Mouse (Mus musculus) neural tube, embryonic 13.5 days (tissue): ENCODE measurements around the gene Fam198a. TPM values are rescaled to one million over a fixed set of nuclear protein-coding genes. Genes with fewer than 3 reads are reported as not detected.
A peak's percentile ranks its signal among the peaks of the same experiment; 100 is the strongest.

ENCODE experiments used
- ATAC-seq: fragments of 200-750 bp; cut with Nextera tagmentation; 2 replicates; pipeline ENCODE4 v1.8.0; 2017; ENCODE audit warnings: low read depth, mild to moderate bottlenecking, moderate TSS enrichment, moderate library complexity
- H3K27ac ChIP-seq: fragments of 300-500 bp; sonication (generic); replicated peaks from 2 replicates; pipeline ENCODE4 v1.5.1; 2015; ENCODE audit warnings: moderate library complexity, mild to moderate bottlenecking, inconsistent platforms
- H3K27me3 ChIP-seq: fragments of 300-500 bp; sonication (generic); 2 replicates; pipeline ENCODE4 v1.6.1; 2015; ENCODE audit warnings: mild to moderate bottlenecking, inconsistent platforms
- H3K36me3 ChIP-seq: fragments of 300-500 bp; sonication (generic); 2 replicates; pipeline ENCODE4 v1.6.1; 2015; ENCODE audit warnings: mild to moderate bottlenecking, inconsistent platforms
- H3K4me1 ChIP-seq: fragments of 300-500 bp; sonication (generic); replicated peaks from 2 replicates; pipeline ENCODE4 v1.6.1; 2015; ENCODE audit warnings: inconsistent platforms
- H3K4me2 ChIP-seq: fragments of 300-500 bp; sonication (generic); 2 replicates; pipeline ENCODE4 v1.6.1; 2015; ENCODE audit warnings: inconsistent platforms, mild to moderate bottlenecking, moderate library complexity
- H3K4me3 ChIP-seq: fragments of 300-500 bp; sonication (generic); 2 replicates; pipeline ENCODE4 v1.5.1; 2015; ENCODE audit warnings: mild to moderate bottlenecking, inconsistent platforms
- H3K9ac ChIP-seq: fragments of 300-500 bp; sonication (generic); 2 replicates; pipeline ENCODE4 v1.6.1; 2015; ENCODE audit warnings: moderate library complexity, mild to moderate bottlenecking, inconsistent platforms
- H3K9me3 ChIP-seq: fragments of 300-500 bp; sonication (generic); 2 replicates; pipeline ENCODE4 v1.6.1; 2016; ENCODE audit warnings: inconsistent platforms
- WGBS: fragments of 180-500 bp; shearing (Covaris S2); methylation state at CpG from one replicate; pipeline ENCODE4 v1.1.7; 2015; 5-methylcytosine and 5-hydroxymethylcytosine counted together
- polyA plus RNA-seq: library from polyadenylated mRNA; unstranded; fragments of >200 nt; fragmentation: Nextera tagmentation; extraction: Ambion mirVana; gene quantifications from 2 replicates; pipeline ENCODE4 v1.2.1, GENCODE M21; 2015

Fam198a gene
- polyA plus RNA-seq, 1 experiment from 2014 or later: 2.8 TPM

- ATAC-seq: no peak
- Histone ChIP-seq H3K27me3 (no peaks in the 10 kb centered on the region), H3K27ac (no peak overlapping the region), H3K4me3 (no peak overlapping the region), H3K9me3 (no peaks in the 10 kb centered on the region), H3K4me2 (no peak overlapping the region), H3K9ac (no peak overlapping the region), H3K4me1 (no peaks in the 10 kb centered on the region), H3K36me3 (no peaks in the 10 kb centered on the region)
- WGBS: 80% methylated on average over 5 of the region's 5 CpGs
Measured at GRCm38 (mm10) chr9:121968258-121968657, 17.5 kb downstream of the Fam198a start.

GRCm38 (mm10) chr9:121969841-121970381, 19.1 kb downstream of the Fam198a start:
- Histone ChIP-seq H3K4me3 (no peak overlapping the region), H3K9me3 (no peaks in the 10 kb centered on the region), H3K9ac (0 out of 2 replicates have a peak overlapping the region, but pooled peaks have one; percentile 31), H3K27me3 (no peaks in the 10 kb centered on the region), H3K4me1 (no peaks in the 10 kb centered on the region), H3K27ac (peak overlapping the region; percentile 61), H3K4me2 (no peak overlapping the region), H3K36me3 (no peaks in the 10 kb centered on the region)
- WGBS: 52% methylated on average over 5 of the region's 5 CpGs
- no peak for ATAC-seq

- 64% methylated on average over 1 of the region's 1 CpGs for WGBS
Measured at GRCm38 (mm10) chr9:121973207-121973606, 22.4 kb downstream of the Fam198a start.

GRCm38 (mm10) chr9:121974141-121974986, 23.6 kb downstream of the Fam198a start:
- H3K4me1 ChIP-seq: peaks cover 7% of the 10 kb centered on the region; the same call in 1 of the 2 replicates
- WGBS: 84% methylated on average over 12 of the region's 12 CpGs
- ATAC-seq: no peak
- H3K36me3 ChIP-seq: no peaks in the 10 kb centered on the region
- H3K9me3 ChIP-seq: no peaks in the 10 kb centered on the region
- no peak overlapping the region for H3K9ac ChIP-seq
- no peak overlapping the region for H3K4me2 ChIP-seq
- no peaks in the 10 kb centered on the region for H3K27me3 ChIP-seq
- no peak overlapping the region for H3K4me3 ChIP-seq
- no peak overlapping the region for H3K27ac ChIP-seq

More at GRCm38 (mm10) chr9:121973207-121973606, 22.4 kb downstream of the Fam198a start:
- no peaks in the 10 kb centered on the region for H3K27me3 ChIP-seq
- ATAC-seq: no peak
- H3K4me2 ChIP-seq: no peak overlapping the region
- no peaks in the 10 kb centered on the region for H3K36me3 ChIP-seq
- no peaks in the 10 kb centered on the region for H3K9me3 ChIP-seq
- H3K9ac ChIP-seq: no peak overlapping the region
- H3K4me1 ChIP-seq: no peaks in the 10 kb centered on the region
- H3K27ac ChIP-seq: no peak overlapping the region
- no peak overlapping the region for H3K4me3 ChIP-seq

- no peak for ATAC-seq
Measured at GRCm38 (mm10) chr9:121975321-121975720, 24.5 kb downstream of the Fam198a start.

GRCm38 (mm10) chr9:121981046-121981445, 30.3 kb downstream of the Fam198a start:
- no peak for ATAC-seq
- Histone ChIP-seq H3K36me3 (peaks cover 13% of the 10 kb centered on the region), H3K4me2 (no peak overlapping the region), H3K27me3 (no peaks in the 10 kb centered on the region), H3K27ac (no peak overlapping the region), H3K9ac (no peak overlapping the region), H3K9me3 (no peaks in the 10 kb centered on the region), H3K4me1 (peaks cover 21% of the 10 kb centered on the region), H3K4me3 (no peak overlapping the region)
- 64% methylated on average over 9 of the region's 9 CpGs for WGBS

More at GRCm38 (mm10) chr9:121975321-121975720, 24.5 kb downstream of the Fam198a start:
- H3K4me1 ChIP-seq: peaks cover 8% of the 10 kb centered on the region; the same call in 1 of the 2 replicates
- H3K4me2 ChIP-seq: no peak overlapping the region
- 83% methylated on average over 2 of the region's 2 CpGs for WGBS
- H3K36me3 ChIP-seq: no peaks in the 10 kb centered on the region
- H3K4me3 ChIP-seq: no peak overlapping the region
- H3K27me3 ChIP-seq: no peaks in the 10 kb centered on the region
- no peak overlapping the region for H3K27ac ChIP-seq
- no peak overlapping the region for H3K9ac ChIP-seq
- no peaks in the 10 kb centered on the region for H3K9me3 ChIP-seq

- 71% methylated on average over 10 of the region's 10 CpGs for WGBS
- Histone ChIP-seq H3K4me2 (no peak overlapping the region), H3K27ac (0 out of 2 replicates have a peak overlapping the region, but pooled peaks have one; percentile 3), H3K27me3 (no peaks in the 10 kb centered on the region), H3K4me3 (no peak overlapping the region), H3K9me3 (no peaks in the 10 kb centered on the region), H3K4me1 (peaks cover 21% of the 10 kb centered on the region), H3K36me3 (peaks cover 13% of the 10 kb centered on the region), H3K9ac (no peak overlapping the region)
- no peak for ATAC-seq
Measured at GRCm38 (mm10) chr9:121981466-121982105, 30.8 kb downstream of the Fam198a start.

GRCm38 (mm10) chr9:121982214-121982613, 31.4 kb downstream of the Fam198a start:
- H3K9me3 ChIP-seq: no peaks in the 10 kb centered on the region
- 97% methylated on average over 22 of the region's 22 CpGs for WGBS
- no peak overlapping the region for H3K4me3 ChIP-seq
- H3K27me3 ChIP-seq: no peaks in the 10 kb centered on the region
- H3K9ac ChIP-seq: no peak overlapping the region
- no peak for ATAC-seq
- peaks cover 21% of the 10 kb centered on the region for H3K4me1 ChIP-seq
- no peak overlapping the region for H3K27ac ChIP-seq
- no peak overlapping the region for H3K4me2 ChIP-seq
- H3K36me3 ChIP-seq: peaks cover 13% of the 10 kb centered on the region

- no peak for ATAC-seq
- Histone ChIP-seq H3K9me3 (no peaks in the 10 kb centered on the region), H3K9ac (no peak overlapping the region), H3K4me2 (no peak overlapping the region), H3K4me3 (no peak overlapping the region), H3K4me1 (peaks cover 21% of the 10 kb centered on the region), H3K36me3 (peaks cover 13% of the 10 kb centered on the region), H3K27me3 (no peaks in the 10 kb centered on the region), H3K27ac (no peak overlapping the region)
- WGBS: 92% methylated on average over 15 of the region's 15 CpGs
Measured at GRCm38 (mm10) chr9:121982665-121983064, 31.9 kb downstream of the Fam198a start.

- Histone ChIP-seq H3K27ac (no peak overlapping the region), H3K4me1 (peaks cover 21% of the 10 kb centered on the region), H3K27me3 (no peaks in the 10 kb centered on the region), H3K4me2 (no peak overlapping the region), H3K4me3 (no peak overlapping the region), H3K9ac (no peak overlapping the region), H3K9me3 (no peaks in the 10 kb centered on the region), H3K36me3 (peaks cover 13% of the 10 kb centered on the region)
- 67% methylated on average over 15 of the region's 15 CpGs for WGBS
- 0 out of 2 replicates have a peak, but pooled peaks have one; percentile 20 for ATAC-seq
Measured at GRCm38 (mm10) chr9:121983504-121983903, 32.7 kb downstream of the Fam198a start.

- no peak overlapping the region for H3K4me2 ChIP-seq
- H3K4me1 ChIP-seq: peaks cover 20% of the 10 kb centered on the region
- no peaks in the 10 kb centered on the region for H3K27me3 ChIP-seq
- 0 out of 2 replicates have a peak overlapping the region, but pooled peaks have one; percentile 34 for H3K9ac ChIP-seq
- no peak overlapping the region for H3K27ac ChIP-seq
- H3K9me3 ChIP-seq: no peaks in the 10 kb centered on the region
- 73% methylated on average over 15 of the region's 15 CpGs for WGBS
- no peak overlapping the region for H3K4me3 ChIP-seq
- H3K36me3 ChIP-seq: peaks cover 13% of the 10 kb centered on the region
- ATAC-seq: peak; percentile 76
Measured at GRCm38 (mm10) chr9:121984465-121985461, 34.0 kb downstream of the Fam198a start.
